Mouse (Mus musculus) cerebellum, postnatal 25 days (tissue): ENCODE results near the gene Dgat2.

Experiments
- DNase-seq, 2 experiments: peaks; one replicate each; pipeline ENCODE4 v3.0.0; 2021; ENCODE audit warnings: mixed read lengths in 2 of 2

Dgat2 gene

GRCm38 (mm10) chr7:99133811-99134402 lies 48.6 kb downstream of the Dgat2 start:
- no peak for DNase-seq

- no peak for DNase-seq
Measured at GRCm38 (mm10) chr7:99132597-99132996, 49.9 kb downstream of the Dgat2 start.

GRCm38 (mm10) chr7:99131819-99132353 lies 50.6 kb downstream of the Dgat2 start:
- DNase-seq = no peak

GRCm38 (mm10) chr7:99128965-99129364 lies 53.6 kb downstream of the Dgat2 start:
- DNase-seq = no peak

GRCm38 (mm10) chr7:99128020-99128950 lies 54.2 kb downstream of the Dgat2 start:
- DNase-seq = no peak

- DNase-seq = peak in 1 of 2 experiments; percentile 49
Measured at GRCm38 (mm10) chr7:99126057-99126456, 56.5 kb downstream of the Dgat2 start.

GRCm38 (mm10) chr7:99122651-99123050 lies 59.9 kb downstream of the Dgat2 start:
- no peak for DNase-seq

- DNase-seq = no peak
Measured at GRCm38 (mm10) chr7:99120865-99121521, 61.5 kb downstream of the Dgat2 start.

GRCm38 (mm10) chr7:99120082-99120481 lies 62.4 kb downstream of the Dgat2 start:
- DNase-seq = no peak

GRCm38 (mm10) chr7:99116781-99117180 lies 65.7 kb downstream of the Dgat2 start:
- no peak for DNase-seq

- DNase-seq = peak; percentile 69 to 78
Measured at GRCm38 (mm10) chr7:99114006-99114726, 68.4 kb downstream of the Dgat2 start.

GRCm38 (mm10) chr7:99107566-99107965 lies 75.0 kb downstream of the Dgat2 start:
- no peak for DNase-seq

- DNase-seq = no peak
Measured at GRCm38 (mm10) chr7:99106714-99107270, 75.7 kb downstream of the Dgat2 start.
